Mouse (Mus musculus) bone marrow, adult 2 months (tissue): ENCODE measurements around the gene Armh3.

Experiments used
- CTCF ChIP-seq: fragments of 200-500 bp; IDR thresholded peaks from 2 replicates; pipeline ENCODE4 v1.5.1; 2011; ENCODE audit warnings: low read length, control low read depth; ENCODE audit not compliant: control insufficient read depth, insufficient read depth
- POLR2A ChIP-seq: fragments of 200-500 bp; IDR thresholded peaks from 2 replicates; pipeline ENCODE4 v1.6.1; 2011; ENCODE audit warnings: low read depth, mild to moderate bottlenecking, control low read depth, low read length, borderline replicate concordance; ENCODE audit not compliant: control insufficient read depth

GRCm38 (mm10) chr19:45821832-45822231 is 176.5 kb downstream of the Armh3 start:
- TF ChIP-seq CTCF (no peak), POLR2A (no peak)
